Mouse (Mus musculus) liver, embryonic 15.5 days (tissue): Measurements from ENCODE around the gene Tmem54. TPM values are rescaled to one million over a fixed set of nuclear protein-coding genes. Genes with fewer than 3 reads are reported as not detected.

Source experiments
- ATAC-seq: fragments of 200-750 bp; cut with Nextera tagmentation; 2 replicates; pipeline ENCODE4 v1.8.0; 2017; ENCODE audit warnings: moderate number of reproducible peaks, mild to moderate bottlenecking, moderate library complexity; ENCODE audit not compliant: insufficient read depth
- H3K27ac ChIP-seq: fragments of 300-500 bp; sonication (generic); replicated peaks from 2 replicates; pipeline ENCODE4 v1.5.1; 2015; ENCODE audit warnings: mild to moderate bottlenecking, inconsistent platforms
- H3K27me3 ChIP-seq: fragments of 300-500 bp; sonication (generic); 2 replicates; pipeline ENCODE4 v1.6.1; 2015; ENCODE audit warnings: mild to moderate bottlenecking, inconsistent platforms
- H3K36me3 ChIP-seq: fragments of 300-500 bp; sonication (generic); replicated peaks from 2 replicates; pipeline ENCODE4 v1.6.1; 2015; ENCODE audit warnings: moderate library complexity, mild to moderate bottlenecking, inconsistent platforms
- H3K4me1 ChIP-seq: fragments of 300-500 bp; sonication (generic); replicated peaks from 2 replicates; pipeline ENCODE4 v1.6.1; 2015; ENCODE audit warnings: inconsistent platforms
- H3K4me2 ChIP-seq: fragments of 300-500 bp; sonication (generic); 2 replicates; pipeline ENCODE4 v1.6.1; 2015; ENCODE audit warnings: moderate library complexity, mild to moderate bottlenecking, inconsistent platforms
- H3K4me3 ChIP-seq: fragments of 300-500 bp; sonication (generic); replicated peaks from 2 replicates; pipeline ENCODE4 v1.5.1; 2015; ENCODE audit warnings: mild to moderate bottlenecking, inconsistent platforms
- H3K9ac ChIP-seq: fragments of 300-500 bp; sonication (generic); 2 replicates; pipeline ENCODE4 v1.6.1; 2015; ENCODE audit warnings: moderate library complexity, mild to moderate bottlenecking, inconsistent platforms
- H3K9me3 ChIP-seq: fragments of 300-500 bp; sonication (generic); replicated peaks from 2 replicates; pipeline ENCODE4 v1.6.1; 2016; ENCODE audit warnings: inconsistent platforms
- WGBS: fragments of 180-500 bp; shearing (Covaris S2); methylation state at CpG from one replicate; pipeline ENCODE4 v1.1.7; 2015; ENCODE audit warnings: mixed read lengths; ENCODE audit not compliant: insufficient replicate concordance; 5-methylcytosine and 5-hydroxymethylcytosine counted together
- polyA plus RNA-seq: library from polyadenylated mRNA; unstranded; fragments of >200 nt; fragmentation: Nextera tagmentation; extraction: Ambion mirVana; gene quantifications from 2 replicates; pipeline ENCODE4 v1.2.1, GENCODE M21; 2015

Tmem54 gene
- polyA plus RNA-seq, 1 experiment from 2014 or later = 1.2 TPM

DNA sequence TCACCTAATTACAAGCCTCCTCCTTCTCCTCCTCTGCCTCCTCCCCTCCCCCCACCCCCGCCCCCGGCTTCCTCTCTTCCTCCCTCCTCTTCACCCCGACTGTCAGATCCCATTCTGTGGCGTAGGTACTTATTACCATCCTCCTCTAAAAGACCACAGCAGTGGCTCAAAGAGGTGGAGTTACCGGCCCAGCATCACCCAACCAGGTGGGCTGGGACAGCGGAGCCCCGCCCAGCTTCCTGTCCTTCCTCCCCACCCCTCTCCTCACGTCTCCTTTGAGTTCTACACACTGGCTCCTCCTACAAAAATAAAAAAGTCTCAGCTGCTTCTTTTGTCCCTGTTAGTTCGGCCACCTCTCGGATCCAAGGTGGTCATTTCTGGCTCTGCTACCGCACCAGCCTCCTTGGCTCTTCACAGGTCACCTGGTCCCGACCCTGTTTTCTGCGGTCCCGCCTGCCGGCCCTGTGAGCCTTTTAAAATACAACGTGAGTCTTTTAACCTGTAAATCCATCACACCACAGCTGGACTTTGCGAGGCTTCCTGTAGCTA lies 25.5 kb downstream of the Tmem54 start:
- 5% methylated on average over 17 of the region's 17 CpGs for WGBS
- ATAC-seq = no peak
- H3K4me3 ChIP-seq = peak overlapping the region; percentile 6
- H3K9ac ChIP-seq = no peak overlapping the region
- no peaks in the 10 kb centered on the region for H3K9me3 ChIP-seq
- peak overlapping the region; percentile 45 for H3K4me2 ChIP-seq
- H3K36me3 ChIP-seq = no peaks in the 10 kb centered on the region
- H3K27me3 ChIP-seq = peaks cover 95% of the 10 kb centered on the region
- H3K4me1 ChIP-seq = peaks cover 22% of the 10 kb centered on the region
- no peak overlapping the region for H3K27ac ChIP-seq

DNA sequence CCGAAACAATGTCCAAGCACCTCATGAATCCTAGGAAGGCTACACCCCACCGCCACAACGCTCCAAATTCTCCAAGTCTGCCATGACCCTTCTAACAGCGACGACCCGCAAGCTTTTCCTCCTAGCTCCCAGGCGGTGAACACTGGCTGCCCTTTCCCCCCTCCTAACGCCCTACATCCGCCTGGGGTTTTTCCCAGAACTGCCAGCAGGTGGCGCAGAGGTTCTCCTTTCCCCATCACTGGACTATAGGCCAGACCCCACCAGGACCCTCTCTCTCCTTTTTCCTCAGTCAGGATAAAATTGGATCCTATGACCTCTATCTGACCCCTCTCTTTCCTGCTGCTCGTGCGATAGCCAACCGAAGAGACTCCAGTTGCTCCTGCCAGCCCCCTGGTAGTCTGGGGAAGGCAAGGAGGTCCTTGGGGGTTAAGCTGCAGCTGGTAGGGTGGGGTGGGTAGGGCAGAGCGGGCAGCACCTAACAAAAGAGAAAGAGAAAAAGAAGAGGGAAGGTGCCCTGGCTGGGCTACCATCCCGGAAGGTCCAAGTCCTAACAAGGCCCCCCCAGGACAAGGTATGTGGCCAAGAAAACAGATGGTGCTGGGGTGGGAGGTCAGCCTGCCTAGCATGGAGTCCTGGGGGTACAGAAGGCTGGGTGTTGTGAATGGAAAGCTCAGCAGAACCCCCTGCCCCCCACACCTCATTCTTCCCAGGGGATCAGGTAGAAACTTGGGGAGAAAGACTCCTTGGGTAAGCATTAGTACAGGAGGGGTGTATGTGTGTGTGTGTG lies 29.6 kb downstream of the Tmem54 start:
- 6% methylated on average over 15 of the region's 15 CpGs for WGBS
- H3K27me3 ChIP-seq = peaks cover 91% of the 10 kb centered on the region
- no peak overlapping the region for H3K4me3 ChIP-seq
- H3K4me2 ChIP-seq = peak overlapping the region; percentile 21; the same call in 1 of the 2 replicates
- H3K9ac ChIP-seq = no peak overlapping the region
- H3K36me3 ChIP-seq = no peaks in the 10 kb centered on the region
- no peaks in the 10 kb centered on the region for H3K9me3 ChIP-seq
- H3K4me1 ChIP-seq = peaks cover 50% of the 10 kb centered on the region
- no peak overlapping the region for H3K27ac ChIP-seq
- ATAC-seq = no peak

DNA sequence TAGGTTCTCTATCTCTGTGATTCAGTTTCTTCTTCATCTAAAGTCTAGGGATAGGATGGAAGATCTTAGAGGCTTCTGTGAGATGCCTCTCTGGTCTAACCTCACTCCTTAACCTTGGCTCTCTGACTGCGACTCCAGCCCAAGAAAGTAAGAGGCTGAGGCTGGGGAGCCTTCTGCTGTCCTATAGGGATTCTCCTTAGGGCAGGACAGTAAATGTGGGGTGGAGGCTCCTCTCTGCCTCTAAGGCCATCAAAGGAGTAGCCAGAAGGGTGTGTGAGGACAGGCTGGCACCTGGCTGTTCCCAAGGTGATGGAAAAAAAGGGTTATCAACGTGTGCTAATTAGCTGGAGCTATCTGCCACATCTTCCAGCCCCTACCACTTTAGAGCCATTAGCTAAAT lies 30.3 kb downstream of the Tmem54 start:
- peaks cover 86% of the 10 kb centered on the region for H3K27me3 ChIP-seq
- H3K36me3 ChIP-seq = no peaks in the 10 kb centered on the region
- H3K4me3 ChIP-seq = no peak overlapping the region
- H3K27ac ChIP-seq = no peak overlapping the region
- no peaks in the 10 kb centered on the region for H3K9me3 ChIP-seq
- ATAC-seq = no peak
- no peak overlapping the region for H3K4me2 ChIP-seq
- H3K4me1 ChIP-seq = peaks cover 50% of the 10 kb centered on the region
- WGBS = 39% methylated on average over 2 of the region's 2 CpGs
- no peak overlapping the region for H3K9ac ChIP-seq

DNA sequence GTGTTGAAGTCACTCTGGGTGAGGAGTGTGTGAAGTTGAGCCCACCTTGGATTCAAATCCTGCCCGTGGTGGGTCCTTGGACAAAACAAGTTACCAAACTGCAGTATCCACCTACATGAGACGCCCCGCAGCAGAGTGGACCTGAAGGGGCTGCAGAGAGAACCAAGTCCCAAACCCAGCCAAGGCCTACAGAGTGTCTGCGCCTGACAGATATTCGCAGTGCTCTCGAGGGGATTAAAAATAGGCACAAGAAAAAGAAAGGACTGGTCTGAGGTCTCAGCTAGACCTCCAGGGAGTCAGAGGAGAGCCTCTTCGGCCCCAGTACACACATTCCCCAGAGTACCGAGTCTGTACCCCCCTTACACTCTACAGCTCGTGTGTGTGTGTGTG lies 30.8 kb downstream of the Tmem54 start:
- H3K4me2 ChIP-seq = peak overlapping the region; percentile 75
- H3K27me3 ChIP-seq = peaks cover 81% of the 10 kb centered on the region
- no peaks in the 10 kb centered on the region for H3K9me3 ChIP-seq
- H3K27ac ChIP-seq = no peak overlapping the region
- no peaks in the 10 kb centered on the region for H3K36me3 ChIP-seq
- 32% methylated on average over 9 of the region's 9 CpGs for WGBS
- no peak for ATAC-seq
- H3K9ac ChIP-seq = peak overlapping the region; percentile 27; the same call in 1 of the 2 replicates
- peak overlapping the region; percentile 52 for H3K4me3 ChIP-seq
- H3K4me1 ChIP-seq = peaks cover 51% of the 10 kb centered on the region

DNA sequence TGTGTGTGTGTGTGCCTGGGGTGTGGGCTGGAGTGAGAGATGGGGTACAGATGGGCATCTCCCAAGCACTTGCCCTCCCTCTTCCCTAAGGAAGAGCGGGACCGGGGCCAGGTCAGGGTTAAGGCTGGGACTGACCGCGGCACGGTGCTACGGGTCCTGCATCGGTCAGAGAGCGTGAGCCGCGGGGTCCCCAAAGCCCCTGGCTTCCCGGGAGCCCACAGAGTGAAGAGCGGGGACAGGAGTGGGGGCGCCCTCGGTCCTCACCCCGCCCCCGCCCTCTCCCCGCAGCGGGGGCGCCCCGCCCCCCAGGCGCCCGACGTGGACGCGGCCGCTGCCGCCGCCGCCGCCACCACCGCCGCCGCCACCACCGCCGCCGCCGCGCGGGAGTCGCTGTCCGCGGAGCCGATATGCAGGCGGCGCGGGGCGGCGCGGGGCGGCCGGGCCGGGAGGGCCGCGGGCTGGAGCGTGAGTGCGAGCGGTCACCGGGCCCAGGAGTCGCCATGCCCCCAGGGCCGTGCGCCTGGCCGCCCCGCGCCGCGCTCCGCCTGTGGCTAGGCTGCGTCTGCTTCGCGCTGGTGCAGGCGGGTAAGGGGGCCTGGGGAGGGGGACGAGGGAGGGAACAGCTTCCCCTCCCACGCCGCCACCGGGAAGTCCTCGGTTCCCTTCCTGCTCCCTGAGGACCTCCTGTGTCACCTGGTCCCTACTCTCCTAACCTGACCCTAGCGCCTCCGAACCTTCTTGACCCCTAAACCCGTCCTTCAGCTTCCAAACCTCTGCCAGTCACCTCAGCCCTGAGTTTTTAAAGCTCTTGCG lies 31.4 kb downstream of the Tmem54 start, which contains the start of gene Fndc5:
Gene Fndc5 (plus strand): TSS at position 421 of the 813 bp plus-strand sequence.
- Histone ChIP-seq H3K9ac (peak within 1 kb of the TSS; percentile 27; the same call in 1 of the 2 replicates), H3K4me1 (peaks cover 57% of the 10 kb centered on the region), H3K27ac (no peak within 1 kb of the TSS), H3K4me2 (peak within 1 kb of the TSS; percentile 75), H3K36me3 (no peaks in the 10 kb centered on the region), H3K9me3 (no peaks in the 10 kb centered on the region), H3K27me3 (peaks cover 75% of the 10 kb centered on the region), H3K4me3 (peak within 1 kb of the TSS; percentile 52)
- no peak for ATAC-seq
- whole genome bisulfite sequencing = 2% methylated on average over 64 of the region's 80 CpGs

DNA sequence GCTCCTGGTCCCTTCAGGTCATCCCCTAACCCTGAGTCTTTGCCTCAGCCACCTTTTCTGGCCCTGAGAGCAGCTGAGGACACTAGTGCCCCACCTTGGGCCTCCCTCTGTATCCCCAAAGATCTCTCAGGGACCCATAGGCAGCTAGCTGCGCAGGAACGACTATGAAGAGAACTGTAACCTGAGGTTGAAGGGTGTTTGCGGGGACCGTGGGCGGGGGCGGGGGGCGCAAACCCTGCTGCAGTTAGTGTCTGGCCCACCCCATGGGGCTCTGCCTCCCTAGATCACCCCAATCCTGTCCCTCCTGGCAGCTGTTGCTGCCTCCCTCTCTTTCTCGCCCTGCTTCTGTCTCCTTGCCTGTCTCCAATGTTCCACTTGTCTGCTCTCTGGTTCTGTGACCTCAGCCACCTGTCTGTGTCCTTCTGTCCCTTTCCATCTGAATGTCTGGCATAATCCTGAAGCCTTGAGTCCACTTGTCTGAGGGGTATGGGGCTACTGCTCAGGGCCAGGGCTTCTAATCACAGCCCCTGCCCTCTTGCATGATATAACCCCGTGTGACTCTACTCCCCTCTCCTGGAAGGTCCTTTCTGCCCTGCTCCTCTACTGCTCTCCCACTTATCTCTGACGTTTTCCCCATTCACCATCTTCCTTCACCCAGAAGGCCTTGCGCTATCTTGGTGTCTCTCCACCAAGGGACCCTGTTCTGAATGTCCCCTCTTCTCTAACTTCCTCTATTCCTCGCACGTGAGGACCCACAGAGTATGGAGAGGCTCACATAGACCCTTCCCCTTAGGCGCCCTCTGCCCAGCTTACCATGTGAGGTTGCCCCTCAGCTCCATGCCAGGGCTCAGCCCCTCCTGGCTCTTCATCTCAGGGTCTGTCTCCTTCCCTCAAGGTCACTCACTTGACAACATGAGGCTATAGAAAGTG lies 32.3 kb downstream of the Tmem54 start:
- peaks cover 66% of the 10 kb centered on the region for H3K27me3 ChIP-seq
- H3K4me1 ChIP-seq = peaks cover 66% of the 10 kb centered on the region
- no peaks in the 10 kb centered on the region for H3K9me3 ChIP-seq
- no peak overlapping the region for H3K27ac ChIP-seq
- 37% methylated on average over 14 of the region's 14 CpGs for WGBS
- H3K36me3 ChIP-seq = no peaks in the 10 kb centered on the region
- peak overlapping the region; percentile 75 for H3K4me2 ChIP-seq
- H3K9ac ChIP-seq = no peak overlapping the region
- no peak for ATAC-seq
- H3K4me3 ChIP-seq = peak overlapping the region; percentile 52

DNA sequence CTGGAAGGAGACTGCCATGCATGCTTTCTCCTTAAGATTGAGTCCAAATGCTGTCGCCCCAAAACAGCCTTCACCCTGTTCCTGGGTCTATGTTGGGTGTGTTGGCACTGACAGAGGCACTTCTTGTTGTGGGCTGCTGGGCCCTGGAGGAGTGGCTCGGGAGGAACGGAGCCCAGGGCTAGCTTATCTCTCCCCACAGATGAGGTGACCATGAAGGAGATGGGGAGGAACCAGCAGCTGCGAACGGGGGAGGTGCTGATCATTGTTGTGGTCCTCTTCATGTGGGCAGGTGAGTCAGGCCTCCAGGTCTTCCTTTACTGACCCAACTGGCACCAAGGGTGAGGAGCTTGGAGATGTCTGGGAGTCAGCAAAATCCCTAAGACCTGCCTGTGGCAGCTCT lies 34.3 kb downstream of the Tmem54 start:
- H3K4me1 ChIP-seq = peaks cover 68% of the 10 kb centered on the region
- WGBS = 15% methylated on average over 5 of the region's 5 CpGs
- peak overlapping the region; percentile 83 for H3K27ac ChIP-seq
- H3K9ac ChIP-seq = peak overlapping the region; percentile 39; the same call in 1 of the 2 replicates
- peak overlapping the region; percentile 62 for H3K4me2 ChIP-seq
- no peaks in the 10 kb centered on the region for H3K9me3 ChIP-seq
- H3K36me3 ChIP-seq = no peaks in the 10 kb centered on the region
- H3K4me3 ChIP-seq = peak overlapping the region; percentile 27
- peak; percentile 92 for ATAC-seq
- H3K27me3 ChIP-seq = peaks cover 46% of the 10 kb centered on the region

DNA sequence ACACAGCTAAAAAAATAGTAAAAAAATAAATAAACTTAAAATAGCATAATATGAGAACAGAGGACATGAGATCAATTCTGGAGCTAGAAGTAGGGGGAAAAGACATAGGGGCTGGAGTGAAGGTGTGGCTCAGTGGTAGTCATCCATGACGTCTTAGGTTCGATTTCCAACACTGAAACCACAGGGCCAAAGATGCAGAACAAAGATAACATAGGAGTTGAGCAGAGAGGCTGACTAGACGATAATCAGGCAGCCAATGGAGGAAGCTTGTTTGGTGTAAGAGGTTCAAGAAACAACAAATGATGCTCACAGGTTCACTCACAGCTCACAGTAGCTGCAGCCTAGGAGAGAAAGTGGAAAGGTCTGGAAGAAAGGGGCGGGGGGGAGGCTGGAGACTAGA lies 35.5 kb downstream of the Tmem54 start:
- 22% methylated on average over 4 of the region's 4 CpGs for WGBS
- H3K27ac ChIP-seq = peak overlapping the region; percentile 83
- 0 out of 2 replicates have a peak overlapping the region, but pooled peaks have one; percentile 19 for H3K9ac ChIP-seq
- no peaks in the 10 kb centered on the region for H3K36me3 ChIP-seq
- no peak overlapping the region for H3K4me3 ChIP-seq
- peaks cover 35% of the 10 kb centered on the region for H3K27me3 ChIP-seq
- H3K4me1 ChIP-seq = peaks cover 68% of the 10 kb centered on the region
- ATAC-seq = peak; percentile 23; the same call in 1 of the 2 replicates
- H3K9me3 ChIP-seq = no peaks in the 10 kb centered on the region
- peak overlapping the region; percentile 62 for H3K4me2 ChIP-seq

DNA sequence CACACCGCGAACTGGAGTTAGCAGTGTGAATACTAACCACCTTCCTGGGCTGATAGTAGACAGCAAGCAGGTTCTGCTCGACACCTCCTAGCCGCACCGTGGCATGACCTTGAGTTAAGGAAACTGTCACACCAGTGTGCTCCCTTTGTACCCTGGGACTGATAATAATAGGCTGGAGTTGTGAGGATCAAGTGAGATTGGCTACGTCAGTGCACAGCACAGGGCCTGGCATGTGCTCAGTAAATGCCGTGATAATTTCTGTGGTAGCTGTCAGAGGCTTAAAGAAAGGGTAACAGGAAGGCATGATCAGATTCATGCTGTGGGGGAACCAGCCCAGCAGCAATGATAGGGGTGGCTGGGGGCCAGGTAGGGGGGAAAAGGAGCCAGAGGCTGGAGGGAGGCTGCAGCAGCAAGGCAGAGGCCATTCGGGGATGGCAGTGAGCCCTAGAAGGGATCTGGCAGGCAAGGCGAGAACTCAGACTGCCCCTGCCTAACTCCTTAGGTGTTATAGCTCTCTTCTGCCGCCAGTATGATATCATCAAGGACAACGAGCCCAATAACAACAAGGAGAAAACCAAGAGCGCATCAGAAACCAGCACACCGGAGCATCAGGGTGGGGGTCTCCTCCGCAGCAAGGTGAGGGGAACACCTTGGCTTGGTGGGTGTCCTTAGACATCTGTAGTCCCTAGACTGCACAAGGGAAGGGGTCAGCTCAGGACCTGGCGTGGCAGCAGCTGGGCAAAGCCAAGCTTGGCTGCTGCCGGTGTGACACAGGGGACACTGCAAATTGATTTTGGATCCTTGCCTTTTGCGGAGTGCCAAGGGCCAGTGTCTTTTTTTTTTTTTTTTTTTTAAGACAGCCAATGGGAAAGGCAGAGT lies 36.5 kb downstream of the Tmem54 start:
- peak; percentile 9; the same call in 1 of the 2 replicates for ATAC-seq

More for the DNA sequence above, 36.5 kb downstream of the Tmem54 start:
- Histone ChIP-seq H3K4me3 (no peak overlapping the region), H3K9ac (peak overlapping the region; percentile 19; the same call in 1 of the 2 replicates), H3K4me1 (peaks cover 63% of the 10 kb centered on the region), H3K4me2 (peak overlapping the region; percentile 62), H3K27me3 (peaks cover 25% of the 10 kb centered on the region), H3K36me3 (no peaks in the 10 kb centered on the region), H3K27ac (peak overlapping the region; percentile 83), H3K9me3 (no peaks in the 10 kb centered on the region)
- 50% methylated on average over 17 of the region's 17 CpGs for WGBS
